Mouse (Mus musculus): ENCODE results near the gene Olfr1189. TPM values are rescaled to one million over a fixed set of nuclear protein-coding genes. Genes with fewer than 3 reads are reported as not detected.
"Not testable (repeated sequence)": the region's sequence is repeated elsewhere in the genome, so short reads cannot be mapped to it uniquely, and the experiment has no call there.

Gene Olfr1189
- polyA plus RNA-seq (2012; ENCODE audit: insufficient read depth, low replicate concordance) = not detected in 2 replicates

DNA sequence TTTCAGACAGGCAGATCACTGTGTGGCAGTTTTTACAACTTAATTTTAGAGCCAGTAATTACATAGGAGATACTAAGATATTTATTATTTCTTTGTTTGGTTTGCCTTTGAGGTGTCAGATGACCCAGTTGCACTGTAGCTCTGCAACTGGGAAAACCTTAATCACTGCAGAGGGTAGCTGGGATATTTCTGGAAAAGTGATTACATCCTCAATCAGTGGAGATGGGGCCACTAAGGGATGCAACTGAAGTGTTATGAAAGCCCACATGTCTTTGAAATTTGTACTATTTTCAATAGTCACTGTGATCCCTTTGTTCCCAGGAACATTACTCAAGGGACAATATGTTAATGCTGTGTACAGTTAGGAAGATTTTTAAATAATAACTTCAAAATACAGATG lies at the start of gene Olfr1189:
Gene Olfr1189 (plus strand): TSS at position 301 of the 400 bp plus-strand sequence.
- no peak within 1 kb of the TSS for H3K4me3 ChIP-seq (replicated peaks)
- TF ChIP-seq FLI1 (IDR thresholded peaks at IDR 0.05; ENCODE audit: low read length) (no peak), GATA1 (IDR thresholded peaks at IDR 0.05; ENCODE audit: borderline replicate concordance, low read length) (no peak)
- no peaks in the 10 kb centered on the region for H3K9me3 ChIP-seq
- H3K27me3 ChIP-seq (replicated peaks) = no peaks in the 10 kb centered on the region
- no peaks in the 10 kb centered on the region for H3K4me1 ChIP-seq
- no peaks in the 10 kb centered on the region for H3K36me3 ChIP-seq (replicated peaks; ENCODE audit: low read length)

DNA sequence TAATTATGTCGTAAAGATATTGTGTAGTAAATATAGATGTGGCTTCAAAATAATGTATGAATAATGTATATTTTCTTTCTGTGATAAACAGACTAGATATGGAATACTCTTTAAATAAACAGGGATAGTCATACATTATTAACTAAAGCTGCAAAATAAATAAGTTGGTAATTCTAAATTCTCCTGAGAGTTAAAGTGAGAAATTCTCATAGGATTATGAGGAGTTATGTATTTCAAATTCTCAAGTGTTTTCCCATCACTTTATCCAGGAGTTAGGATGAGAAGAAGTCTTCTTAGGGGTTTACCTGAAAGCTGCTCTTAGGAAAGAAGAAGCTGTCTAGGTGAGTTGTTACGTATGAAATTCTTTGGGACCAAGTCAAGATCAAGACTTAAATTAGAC lies 29.6 kb upstream of the Olfr1189 start, which contains the start of gene Olfr1188:
Gene Olfr1188 (plus strand): TSS at position 301 of the 400 bp plus-strand sequence.
- Histone ChIP-seq H3K27me3 (replicated peaks) (no peaks in the 10 kb centered on the region), H3K4me3 (replicated peaks) (no peak within 1 kb of the TSS), H3K9me3 (0 out of 2 replicates have a peak, but pooled peaks cover 3% of the 10 kb centered on the region), H3K4me1 (no peaks in the 10 kb centered on the region), H3K36me3 (replicated peaks; ENCODE audit: low read length) (no peaks in the 10 kb centered on the region)
- TF ChIP-seq GATA1 (IDR thresholded peaks at IDR 0.05; ENCODE audit: borderline replicate concordance, low read length) = no peak
- TF ChIP-seq FLI1 (IDR thresholded peaks at IDR 0.05; ENCODE audit: low read length) = no peak

DNA sequence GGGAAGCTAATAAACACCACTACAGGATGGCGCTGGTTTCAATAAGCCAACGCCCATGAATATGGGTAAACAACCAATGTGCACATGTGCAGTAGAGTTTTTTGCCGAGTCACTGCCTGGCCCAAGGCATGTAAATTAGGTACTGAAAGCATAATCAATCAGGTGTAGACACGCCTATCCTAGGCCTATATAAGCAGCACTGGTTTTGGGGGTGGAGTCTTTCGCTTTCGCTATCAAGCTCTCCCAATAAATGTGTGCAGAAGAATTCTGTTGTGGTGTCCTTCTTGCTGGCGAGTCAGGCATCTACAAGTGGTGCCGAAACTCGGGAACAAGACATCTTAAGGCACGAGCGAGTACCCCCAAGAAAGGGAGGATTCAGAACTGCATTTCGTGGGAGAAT lies 13.6 kb upstream of the Olfr1189 start:
- not testable (repeated sequence) for H3K4me3 ChIP-seq (replicated peaks); H3K36me3 ChIP-seq (replicated peaks; ENCODE audit: low read length)
- peaks cover 15% of the 10 kb centered on the region for H3K9me3 ChIP-seq

DNA sequence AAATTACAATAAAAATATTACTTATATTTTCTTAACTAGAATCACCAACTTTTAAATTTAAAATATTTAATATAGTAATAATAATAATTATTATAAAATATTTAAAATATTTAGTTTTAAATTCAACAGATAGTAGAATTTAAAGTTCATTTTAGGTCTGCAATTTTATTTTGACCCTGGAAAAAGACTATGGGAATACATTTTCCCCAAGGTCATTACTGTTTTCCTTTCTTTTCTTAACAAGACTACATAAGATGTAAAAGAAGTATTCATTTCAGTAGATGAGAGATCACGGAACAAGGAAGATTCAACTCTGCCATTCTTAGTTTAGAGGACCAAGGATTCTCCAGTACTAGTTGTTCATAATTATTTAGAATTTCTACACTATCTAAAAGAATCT lies 54.0 kb downstream of the Olfr1189 start, which contains the start of gene Olfr1191-ps1:
Gene Olfr1191-ps1 (plus strand): TSS at position 301 of the 400 bp plus-strand sequence.
- H3K4me3 ChIP-seq (replicated peaks); H3K36me3 ChIP-seq (replicated peaks; ENCODE audit: low read length); H3K27me3 ChIP-seq (replicated peaks); H3K4me1 ChIP-seq; H3K9me3 ChIP-seq: not testable (repeated sequence)

More for the DNA sequence above, 13.6 kb upstream of the Olfr1189 start:
- H3K27me3 ChIP-seq (replicated peaks); H3K4me1 ChIP-seq: not testable (repeated sequence)

Other genes starting within 250 kb of the Olfr1189 start
- not detected in 2 replicates for gene Olfr1176, start 249.7 kb upstream of the Olfr1189 start, polyA plus RNA-seq (2012; ENCODE audit: insufficient read depth, low replicate concordance)
- gene Olfr1177-ps, start 240.0 kb upstream of the Olfr1189 start, polyA plus RNA-seq (2012; ENCODE audit: insufficient read depth, low replicate concordance) = not detected in 2 replicates
- 0.45 TPM in 1 of 2 replicates, not detected in the other for gene Olfr1178, start 199.4 kb upstream of the Olfr1189 start, polyA plus RNA-seq (2012; ENCODE audit: insufficient read depth, low replicate concordance)
- not detected in 2 replicates for gene Olfr1179, start 180.0 kb upstream of the Olfr1189 start, polyA plus RNA-seq (2012; ENCODE audit: insufficient read depth, low replicate concordance)
- not detected in 2 replicates for gene Olfr1180, start 167.3 kb upstream of the Olfr1189 start, polyA plus RNA-seq (2012; ENCODE audit: insufficient read depth, low replicate concordance)
- gene Olfr1181, start 160.3 kb upstream of the Olfr1189 start, polyA plus RNA-seq (2012; ENCODE audit: insufficient read depth, low replicate concordance) = not detected in 2 replicates
- not detected in 2 replicates for gene Gm13757, start 137.3 kb upstream of the Olfr1189 start, polyA plus RNA-seq (2012; ENCODE audit: insufficient read depth, low replicate concordance)
- gene Olfr1183, start 131.6 kb upstream of the Olfr1189 start, polyA plus RNA-seq (2012; ENCODE audit: insufficient read depth, low replicate concordance) = not detected in 2 replicates
- gene Olfr1184, start 102.9 kb upstream of the Olfr1189 start, polyA plus RNA-seq (2012; ENCODE audit: insufficient read depth, low replicate concordance) = not detected in 2 replicates
- gene Olfr1185-ps1, start 93.1 kb upstream of the Olfr1189 start, polyA plus RNA-seq (2012; ENCODE audit: insufficient read depth, low replicate concordance) = not detected in 2 replicates
- gene Olfr1186, start 67.9 kb upstream of the Olfr1189 start, polyA plus RNA-seq (2012; ENCODE audit: insufficient read depth, low replicate concordance) = not detected in 2 replicates
- gene Olfr1188, start 29.5 kb upstream of the Olfr1189 start, polyA plus RNA-seq (2012; ENCODE audit: insufficient read depth, low replicate concordance) = not detected in 2 replicates
- gene Olfr1191-ps1, start 54.1 kb downstream of the Olfr1189 start, polyA plus RNA-seq (2012; ENCODE audit: insufficient read depth, low replicate concordance) = not detected in 2 replicates
- gene Olfr1192-ps1, start 62.1 kb downstream of the Olfr1189 start, polyA plus RNA-seq (2012; ENCODE audit: insufficient read depth, low replicate concordance) = not detected in 2 replicates
- not detected in 2 replicates for gene Olfr1193, start 89.2 kb downstream of the Olfr1189 start, polyA plus RNA-seq (2012; ENCODE audit: insufficient read depth, low replicate concordance)
- not detected in 2 replicates for gene Olfr1195, start 102.7 kb downstream of the Olfr1189 start, polyA plus RNA-seq (2012; ENCODE audit: insufficient read depth, low replicate concordance)
- gene Olfr1196, start 118.1 kb downstream of the Olfr1189 start, polyA plus RNA-seq (2012; ENCODE audit: insufficient read depth, low replicate concordance) = not detected in 2 replicates
- gene Olfr1197, start 145.9 kb downstream of the Olfr1189 start, polyA plus RNA-seq (2012; ENCODE audit: insufficient read depth, low replicate concordance) = not detected in 2 replicates
- gene Olfr1198, start 164.9 kb downstream of the Olfr1189 start, polyA plus RNA-seq (2012; ENCODE audit: insufficient read depth, low replicate concordance) = not detected in 2 replicates
- not detected in 2 replicates for gene Olfr1199, start 174.0 kb downstream of the Olfr1189 start, polyA plus RNA-seq (2012; ENCODE audit: insufficient read depth, low replicate concordance)
- not detected in 2 replicates for gene Olfr1200, start 184.0 kb downstream of the Olfr1189 start, polyA plus RNA-seq (2012; ENCODE audit: insufficient read depth, low replicate concordance)
- not detected in 2 replicates for gene Olfr1201, start 206.6 kb downstream of the Olfr1189 start, polyA plus RNA-seq (2012; ENCODE audit: insufficient read depth, low replicate concordance)
- 0.12 TPM in 1 of 2 replicates, not detected in the other for gene Olfr1202, start 228.0 kb downstream of the Olfr1189 start, polyA plus RNA-seq (2012; ENCODE audit: insufficient read depth, low replicate concordance)
- not detected in 2 replicates for gene Olfr1205, start 243.3 kb downstream of the Olfr1189 start, polyA plus RNA-seq (2012; ENCODE audit: insufficient read depth, low replicate concordance)